Mouse (Mus musculus) kidney, postnatal 4 days (tissue): Measurements from ENCODE around the gene Cdon.

Experiments used
- DNase-seq, 2 experiments: peaks; one replicate each; pipeline ENCODE4 v3.0.0; 2021; ENCODE audit warnings: mixed read lengths in 2 of 2

The Cdon gene

GRCm38 (mm10) chr9:35494937-35495336, 74.0 kb downstream of the Cdon start:
- DNase-seq = no peak

GRCm38 (mm10) chr9:35495471-35495870, 74.5 kb downstream of the Cdon start:
- no peak for DNase-seq

GRCm38 (mm10) chr9:35499946-35500345, 79.0 kb downstream of the Cdon start:
- no peak for DNase-seq

GRCm38 (mm10) chr9:35502361-35503000, 81.6 kb downstream of the Cdon start:
- DNase-seq = no peak

GRCm38 (mm10) chr9:35508234-35508633, 87.3 kb downstream of the Cdon start:
- peak; percentile 14 to 27 for DNase-seq

GRCm38 (mm10) chr9:35513900-35514299, 93.0 kb downstream of the Cdon start:
- DNase-seq = no peak

GRCm38 (mm10) chr9:35516182-35516581, 95.3 kb downstream of the Cdon start:
- no peak for DNase-seq

GRCm38 (mm10) chr9:35516711-35517110, 95.8 kb downstream of the Cdon start:
- no peak for DNase-seq

GRCm38 (mm10) chr9:35518169-35518568, 97.2 kb downstream of the Cdon start, which contains the start of gene Gm1113:
Gm1113 (minus strand) TSS chr9:35518269.
- no peak for DNase-seq

GRCm38 (mm10) chr9:35520631-35521348, 99.9 kb downstream of the Cdon start:
- no peak for DNase-seq

GRCm38 (mm10) chr9:35522241-35522640, 101.3 kb downstream of the Cdon start:
- DNase-seq = no peak

- no peak for DNase-seq
These were observed 102.0 kb downstream of the Cdon start for GRCm38 (mm10) chr9:35522821-35523515.

- DNase-seq = peak; percentile 21 to 33
These were observed 102.6 kb downstream of the Cdon start for GRCm38 (mm10) chr9:35523541-35523940.

- DNase-seq = peak; percentile 77 to 83
These were observed 103.0 kb downstream of the Cdon start for GRCm38 (mm10) chr9:35523941-35524411.

- no peak for DNase-seq
These were observed 108.2 kb downstream of the Cdon start for GRCm38 (mm10) chr9:35529141-35529540.

- no peak for DNase-seq
These were observed 108.9 kb downstream of the Cdon start for GRCm38 (mm10) chr9:35529796-35530195.

GRCm38 (mm10) chr9:35533266-35533665, 112.3 kb downstream of the Cdon start:
- no peak for DNase-seq

GRCm38 (mm10) chr9:35535110-35535509, 114.2 kb downstream of the Cdon start:
- DNase-seq = peak; percentile 48 to 61

GRCm38 (mm10) chr9:35535876-35536275, 114.9 kb downstream of the Cdon start:
- DNase-seq = no peak

- no peak for DNase-seq
These were observed 118.2 kb downstream of the Cdon start for GRCm38 (mm10) chr9:35539001-35539750.

- DNase-seq = no peak
These were observed 120.1 kb downstream of the Cdon start for GRCm38 (mm10) chr9:35541024-35541423.

GRCm38 (mm10) chr9:35541488-35541887, 120.6 kb downstream of the Cdon start:
- DNase-seq = peak; percentile 90 to 91

GRCm38 (mm10) chr9:35541941-35542340, 121.0 kb downstream of the Cdon start:
- DNase-seq = no peak
